Mouse (Mus musculus) gastrocnemius, adult 8-10 months (tissue): ENCODE measurements at regions not wholly inside any gene's neighbourhood (a gene's known extent, or its start where the extent isn't known, plus 50 kb on each side); places are given as distances from the start of the nearest gene placed in this dataset.

Source experiments
- DNase-seq, 2 experiments: peaks; one replicate each; pipeline ENCODE4 v3.0.0; 2022; ENCODE audit warnings: low spot score in 2 of 2

GRCm38 (mm10) chr17:47225306-47226269 is 143.1 kb upstream of the Mrps10 start:
- no peak for DNase-seq

- DNase-seq, result no peak
Observed at GRCm38 (mm10) chr17:47221068-47221796, 147.5 kb upstream of the Mrps10 start.

GRCm38 (mm10) chr17:47219846-47220245 is 148.8 kb upstream of the Mrps10 start:
- DNase-seq, result no peak

- no peak for DNase-seq
Observed at GRCm38 (mm10) chr17:47216490-47216889, 152.2 kb upstream of the Mrps10 start.

GRCm38 (mm10) chr17:47215841-47216240 is 152.8 kb upstream of the Mrps10 start:
- no peak for DNase-seq

GRCm38 (mm10) chr17:47214111-47214510 is 154.6 kb upstream of the Mrps10 start:
- no peak for DNase-seq

GRCm38 (mm10) chr17:47210441-47211196 is 158.1 kb upstream of the Mrps10 start:
- no peak for DNase-seq

GRCm38 (mm10) chr17:47208886-47209585 is 159.7 kb upstream of the Mrps10 start:
- no peak for DNase-seq

GRCm38 (mm10) chr17:47207471-47207870 is 161.2 kb upstream of the Mrps10 start:
- DNase-seq, result no peak

- no peak for DNase-seq
Observed at GRCm38 (mm10) chr17:47204470-47205162, 164.1 kb upstream of the Mrps10 start.

GRCm38 (mm10) chr17:47199206-47199605 is 169.5 kb upstream of the Mrps10 start:
- DNase-seq, result no peak

GRCm38 (mm10) chr17:47197957-47198356 is 170.7 kb upstream of the Mrps10 start:
- no peak for DNase-seq

- no peak for DNase-seq
Observed at GRCm38 (mm10) chr17:47196992-47197391, 171.7 kb upstream of the Mrps10 start.

- DNase-seq, result no peak
Observed at GRCm38 (mm10) chr17:47195981-47196380, 172.7 kb upstream of the Mrps10 start.

- no peak for DNase-seq
Observed at GRCm38 (mm10) chr17:47194463-47195012, 174.1 kb upstream of the Mrps10 start.

- DNase-seq, result no peak
Observed at GRCm38 (mm10) chr17:47191416-47191815, 177.3 kb upstream of the Mrps10 start.

- no peak for DNase-seq
Observed at GRCm38 (mm10) chr17:47189770-47190169, 178.9 kb upstream of the Mrps10 start.

GRCm38 (mm10) chr17:47184148-47184547 is 173.8 kb upstream of the Ubr2 start:
- DNase-seq, result no peak

- no peak for DNase-seq
Observed at GRCm38 (mm10) chr17:47182118-47182517, 171.8 kb upstream of the Ubr2 start.

- no peak for DNase-seq
Observed at GRCm38 (mm10) chr17:47179410-47179809, 169.1 kb upstream of the Ubr2 start.
